Mouse (Mus musculus) neural tube, embryonic 15.5 days (tissue): Measurements from ENCODE around the gene Palb2. TPM values are rescaled to one million over a fixed set of nuclear protein-coding genes. Genes with fewer than 3 reads are reported as not detected.

Source experiments
- ATAC-seq: fragments of 200-750 bp; cut with Nextera tagmentation; 2 replicates; pipeline ENCODE4 v1.8.0; 2017; ENCODE audit warnings: mild to moderate bottlenecking, moderate TSS enrichment, moderate library complexity; ENCODE audit not compliant: low FRiP score
- H3K27ac ChIP-seq: fragments of 300-500 bp; sonication (generic); replicated peaks from 2 replicates; pipeline ENCODE4 v1.5.1; 2015; ENCODE audit warnings: mild to moderate bottlenecking, inconsistent platforms
- H3K27me3 ChIP-seq: fragments of 300-500 bp; sonication (generic); replicated peaks from 2 replicates; pipeline ENCODE4 v1.6.1; 2015; ENCODE audit warnings: inconsistent platforms
- H3K36me3 ChIP-seq: fragments of 300-500 bp; sonication (generic); 2 replicates; pipeline ENCODE4 v1.6.1; 2015; ENCODE audit warnings: inconsistent platforms
- H3K4me1 ChIP-seq: fragments of 300-500 bp; sonication (generic); 2 replicates; pipeline ENCODE4 v1.6.1; 2015; ENCODE audit warnings: inconsistent platforms
- H3K4me2 ChIP-seq: fragments of 300-500 bp; sonication (generic); 2 replicates; pipeline ENCODE4 v1.6.1; 2015; ENCODE audit warnings: inconsistent platforms, mild to moderate bottlenecking, moderate library complexity
- H3K4me3 ChIP-seq: fragments of 300-500 bp; sonication (generic); replicated peaks from 2 replicates; pipeline ENCODE4 v1.5.1; 2015; ENCODE audit warnings: mild to moderate bottlenecking, inconsistent platforms
- H3K9ac ChIP-seq: fragments of 300-500 bp; sonication (generic); replicated peaks from 2 replicates; pipeline ENCODE4 v1.6.1; 2015; ENCODE audit warnings: mild to moderate bottlenecking, inconsistent platforms
- H3K9me3 ChIP-seq: fragments of 300-500 bp; sonication (generic); replicated peaks from 2 replicates; pipeline ENCODE4 v1.6.1; 2016; ENCODE audit warnings: inconsistent platforms
- WGBS: fragments of 180-500 bp; shearing (Covaris S2); methylation state at CpG from one replicate; pipeline ENCODE4 v1.1.7; 2015; ENCODE audit warnings: mixed read lengths; 5-methylcytosine and 5-hydroxymethylcytosine counted together
- polyA plus RNA-seq: library from polyadenylated mRNA; unstranded; fragments of >200 nt; fragmentation: Nextera tagmentation; extraction: Ambion mirVana; gene quantifications from 2 replicates; pipeline ENCODE4 v1.2.1, GENCODE M21; 2015

Gene Palb2
- polyA plus RNA-seq = 4.6 and 7.0 TPM in 2 replicates

- Histone ChIP-seq H3K4me2 (peak within 1 kb of the TSS; percentile 89), H3K9ac (peak within 1 kb of the TSS; percentile 72), H3K9me3 (no peaks in the 10 kb centered on the region), H3K4me3 (peak within 1 kb of the TSS; percentile 80), H3K27ac (peak within 1 kb of the TSS; percentile 81), H3K4me1 (peaks cover 18% of the 10 kb centered on the region), H3K27me3 (no peaks in the 10 kb centered on the region), H3K36me3 (peaks cover 34% of the 10 kb centered on the region)
- under 1% methylated on average over 54 of the region's 54 CpGs for WGBS
- ATAC-seq = peak; percentile 98
These were observed at the start of gene Palb2, which contains the start of gene Dctn5 for GRCm38 (mm10) chr7:122132497-122133337. TSS of gene Palb2 (minus strand) at chr7:122132985. TSS of gene Dctn5 (plus strand) at chr7:122133041.

DNA sequence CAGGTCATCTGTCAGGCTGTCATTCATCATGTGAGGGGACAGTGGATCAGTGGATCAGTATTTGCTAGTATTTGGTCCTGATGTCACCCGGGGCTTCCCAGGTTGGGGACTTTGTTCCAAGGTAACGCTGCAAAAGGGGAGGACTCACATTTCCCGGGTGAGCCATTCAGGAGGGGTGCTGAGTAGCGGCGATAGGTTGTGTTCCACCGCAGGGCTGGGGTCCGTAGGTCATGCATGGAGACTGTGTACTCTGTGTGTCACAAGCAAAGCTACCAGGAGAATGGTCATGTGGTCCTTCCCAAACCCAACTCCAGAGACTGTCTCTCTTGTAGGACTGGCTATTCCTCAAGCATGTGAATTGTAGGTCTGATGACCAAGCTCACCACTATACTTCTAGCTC is 47.9 kb upstream of the Palb2 start:
- Histone ChIP-seq H3K36me3 (no peaks in the 10 kb centered on the region), H3K4me1 (0 out of 2 replicates have a peak, but pooled peaks cover 1% of the 10 kb centered on the region), H3K27me3 (no peaks in the 10 kb centered on the region), H3K4me2 (no peak overlapping the region), H3K4me3 (no peak overlapping the region), H3K9me3 (no peaks in the 10 kb centered on the region), H3K9ac (no peak overlapping the region), H3K27ac (no peak overlapping the region)
- WGBS = 93% methylated on average over 7 of the region's 7 CpGs
- no peak for ATAC-seq

DNA sequence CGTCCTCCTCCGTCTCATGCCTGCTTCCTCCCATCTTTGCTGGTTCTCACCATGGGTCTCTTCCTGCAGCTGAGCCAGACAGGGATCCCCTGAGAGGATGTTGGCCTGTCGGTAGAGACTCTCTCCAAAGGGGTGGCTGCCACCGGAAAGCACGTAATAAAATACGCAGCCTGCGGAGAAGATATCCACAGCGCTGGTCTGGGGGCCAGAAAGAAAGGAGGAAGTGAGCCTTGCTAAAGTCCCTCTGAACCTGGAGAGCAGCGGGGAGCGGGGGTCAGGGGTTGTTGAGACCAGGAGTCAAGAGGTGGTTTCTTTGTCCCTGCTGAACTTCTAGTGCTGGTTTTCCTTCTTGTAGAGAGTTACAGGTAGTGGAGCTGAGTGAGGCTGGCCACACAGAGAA is 38.8 kb upstream of the Palb2 start:
- Histone ChIP-seq H3K36me3 (peaks cover 8% of the 10 kb centered on the region; the same call in 1 of the 2 replicates), H3K9me3 (no peaks in the 10 kb centered on the region), H3K4me1 (no peaks in the 10 kb centered on the region), H3K4me3 (no peak overlapping the region), H3K4me2 (no peak overlapping the region), H3K9ac (no peak overlapping the region), H3K27ac (no peak overlapping the region), H3K27me3 (no peaks in the 10 kb centered on the region)
- no peak for ATAC-seq
- WGBS = 59% methylated on average over 10 of the region's 10 CpGs

GRCm38 (mm10) chr7:122170705-122171104 is 37.9 kb upstream of the Palb2 start:
- 85% methylated on average over 6 of the region's 6 CpGs for WGBS
- H3K4me1 ChIP-seq = no peaks in the 10 kb centered on the region
- no peak for ATAC-seq

GRCm38 (mm10) chr7:122167203-122167602 is 34.4 kb upstream of the Palb2 start:
- Histone ChIP-seq H3K4me1 (no peaks in the 10 kb centered on the region), H3K9me3 (no peaks in the 10 kb centered on the region), H3K9ac (no peak overlapping the region), H3K4me2 (no peak overlapping the region), H3K27me3 (no peaks in the 10 kb centered on the region), H3K36me3 (peaks cover 12% of the 10 kb centered on the region; the same call in 1 of the 2 replicates), H3K27ac (no peak overlapping the region), H3K4me3 (no peak overlapping the region)
- ATAC-seq = no peak
- WGBS = 93% methylated on average over 7 of the region's 7 CpGs

More at GRCm38 (mm10) chr7:122170705-122171104, 37.9 kb upstream of the Palb2 start:
- H3K9me3 ChIP-seq = no peaks in the 10 kb centered on the region
- H3K36me3 ChIP-seq = peaks cover 12% of the 10 kb centered on the region; the same call in 1 of the 2 replicates
- H3K4me3 ChIP-seq = no peak overlapping the region
- no peak overlapping the region for H3K27ac ChIP-seq
- no peaks in the 10 kb centered on the region for H3K27me3 ChIP-seq
- no peak overlapping the region for H3K4me2 ChIP-seq
- H3K9ac ChIP-seq = no peak overlapping the region

GRCm38 (mm10) chr7:122163766-122164165 is 31.0 kb upstream of the Palb2 start:
- no peak overlapping the region for H3K4me2 ChIP-seq
- H3K4me1 ChIP-seq = peaks cover 21% of the 10 kb centered on the region
- peaks cover 8% of the 10 kb centered on the region; the same call in 1 of the 2 replicates for H3K36me3 ChIP-seq
- ATAC-seq = no peak
- no peak overlapping the region for H3K4me3 ChIP-seq
- H3K27ac ChIP-seq = no peak overlapping the region
- H3K27me3 ChIP-seq = no peaks in the 10 kb centered on the region
- no peak overlapping the region for H3K9ac ChIP-seq
- 95% methylated on average over 8 of the region's 8 CpGs for WGBS
- no peaks in the 10 kb centered on the region for H3K9me3 ChIP-seq

GRCm38 (mm10) chr7:122160037-122160436 is 27.3 kb upstream of the Palb2 start:
- H3K27ac ChIP-seq = no peak overlapping the region
- H3K4me2 ChIP-seq = peak overlapping the region; percentile 95
- peak overlapping the region; percentile 74 for H3K4me3 ChIP-seq
- H3K4me1 ChIP-seq = peaks cover 34% of the 10 kb centered on the region
- H3K9me3 ChIP-seq = no peaks in the 10 kb centered on the region
- H3K27me3 ChIP-seq = no peaks in the 10 kb centered on the region
- H3K9ac ChIP-seq = peak overlapping the region; percentile 42
- no peaks in the 10 kb centered on the region for H3K36me3 ChIP-seq
- no peak for ATAC-seq
- 2% methylated on average over 12 of the region's 12 CpGs for WGBS

GRCm38 (mm10) chr7:122158915-122159902 is 26.4 kb upstream of the Palb2 start, which contains the start of gene Plk1:
TSS of gene Plk1 (plus strand) at chr7:122159439.
- peak; percentile 93 for ATAC-seq
- Histone ChIP-seq H3K4me3 (peak within 1 kb of the TSS; percentile 74), H3K9me3 (no peaks in the 10 kb centered on the region), H3K36me3 (no peaks in the 10 kb centered on the region), H3K9ac (peak within 1 kb of the TSS; percentile 60), H3K27me3 (no peaks in the 10 kb centered on the region), H3K4me1 (peaks cover 34% of the 10 kb centered on the region), H3K27ac (peak within 1 kb of the TSS; percentile 60), H3K4me2 (peak within 1 kb of the TSS; percentile 95)
- under 1% methylated on average over 63 of the region's 63 CpGs for WGBS

GRCm38 (mm10) chr7:122158488-122158887 is 25.7 kb upstream of the Palb2 start:
- H3K4me3 ChIP-seq = peak overlapping the region; percentile 74
- H3K36me3 ChIP-seq = 0 out of 2 replicates have a peak, but pooled peaks cover under 1% of the 10 kb centered on the region
- 5% methylated on average over 13 of the region's 13 CpGs for WGBS
- no peaks in the 10 kb centered on the region for H3K9me3 ChIP-seq
- peak overlapping the region; percentile 60 for H3K27ac ChIP-seq
- no peaks in the 10 kb centered on the region for H3K27me3 ChIP-seq
- peak overlapping the region; percentile 60 for H3K9ac ChIP-seq
- ATAC-seq = no peak
- peak overlapping the region; percentile 95 for H3K4me2 ChIP-seq
- H3K4me1 ChIP-seq = peaks cover 34% of the 10 kb centered on the region

GRCm38 (mm10) chr7:122152473-122152872 is 19.7 kb upstream of the Palb2 start:
- ATAC-seq = no peak

DNA sequence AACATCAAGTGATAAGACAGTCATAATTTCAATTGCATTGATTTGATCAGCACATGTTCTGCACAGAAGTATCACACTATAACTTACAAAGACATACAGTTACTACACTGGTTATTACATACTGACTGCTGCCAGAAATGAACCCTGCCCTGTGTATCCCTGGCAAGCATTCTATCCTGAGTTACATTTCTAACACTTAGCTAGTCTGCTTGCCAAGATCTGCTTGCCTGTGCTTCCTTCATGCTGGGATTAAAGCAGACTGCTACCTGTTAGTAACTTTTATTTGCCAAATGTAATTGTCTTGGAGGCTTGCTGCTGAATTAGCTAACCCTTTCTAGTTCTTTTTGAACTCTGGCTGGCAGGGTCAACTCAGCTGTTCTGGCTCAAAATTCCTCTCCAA is 8.2 kb upstream of the Palb2 start:
- peaks cover 83% of the 10 kb centered on the region for H3K36me3 ChIP-seq
- H3K27ac ChIP-seq = no peak overlapping the region
- no peaks in the 10 kb centered on the region for H3K27me3 ChIP-seq
- no peaks in the 10 kb centered on the region for H3K4me1 ChIP-seq
- no peak overlapping the region for H3K4me2 ChIP-seq
- no peaks in the 10 kb centered on the region for H3K9me3 ChIP-seq
- H3K9ac ChIP-seq = no peak overlapping the region
- H3K4me3 ChIP-seq = no peak overlapping the region
- ATAC-seq = no peak

More at GRCm38 (mm10) chr7:122152473-122152872, 19.7 kb upstream of the Palb2 start:
- H3K9me3 ChIP-seq = no peaks in the 10 kb centered on the region
- H3K4me3 ChIP-seq = no peak overlapping the region
- H3K27me3 ChIP-seq = no peaks in the 10 kb centered on the region
- H3K4me2 ChIP-seq = no peak overlapping the region
- no peak overlapping the region for H3K27ac ChIP-seq
- H3K36me3 ChIP-seq = peaks cover 32% of the 10 kb centered on the region
- H3K9ac ChIP-seq = no peak overlapping the region
- WGBS = 89% methylated on average over 4 of the region's 4 CpGs
- H3K4me1 ChIP-seq = peaks cover under 1% of the 10 kb centered on the region; the same call in 1 of the 2 replicates
